Mouse (Mus musculus): ENCODE measurements around the gene Wdr20.

GRCm38 (mm10) chr12:110769660-110770297 is 32.0 kb downstream of the Wdr20 start:
- TF ChIP-seq CTCF (IDR thresholded peaks at IDR 0.05; ENCODE audit: borderline replicate concordance, control insufficient read depth, extremely low read depth, insufficient read depth, low read length, poor library complexity) (no peak), POLR2A (IDR thresholded peaks at IDR 0.05; ENCODE audit: control insufficient read depth, extremely low read depth, insufficient read depth, low read length, poor library complexity) (no peak)

Data from thymus, adult 2 months (tissue).